Mouse (Mus musculus): ENCODE measurements at regions not wholly inside any gene's neighbourhood (a gene's known extent, or its start where the extent isn't known, plus 50 kb on each side); places are given as distances from the start of the nearest gene placed in this dataset.

DNA sequence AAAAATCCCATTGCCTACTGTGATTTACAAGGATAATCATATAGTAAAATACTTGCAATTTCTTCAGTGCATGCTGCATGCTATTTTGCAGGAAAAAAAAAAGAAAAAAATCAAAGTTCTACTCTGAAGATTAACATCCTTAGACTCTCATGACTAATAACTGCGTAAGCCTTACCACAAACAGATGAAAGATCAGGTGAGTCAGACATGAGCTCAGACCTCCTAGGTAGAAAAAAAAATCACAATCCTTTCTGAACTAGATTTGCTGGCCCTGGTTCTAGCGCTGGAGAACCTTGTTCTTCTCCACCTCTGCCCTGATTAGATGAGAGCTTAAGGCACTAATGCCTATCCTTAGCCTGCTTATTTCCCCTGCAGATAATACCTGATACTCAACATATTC lies 96.1 kb upstream of the Snap25 start:
- ChIA-PET CTCF (no interaction called here), POLR2A (no interaction called here)

DNA sequence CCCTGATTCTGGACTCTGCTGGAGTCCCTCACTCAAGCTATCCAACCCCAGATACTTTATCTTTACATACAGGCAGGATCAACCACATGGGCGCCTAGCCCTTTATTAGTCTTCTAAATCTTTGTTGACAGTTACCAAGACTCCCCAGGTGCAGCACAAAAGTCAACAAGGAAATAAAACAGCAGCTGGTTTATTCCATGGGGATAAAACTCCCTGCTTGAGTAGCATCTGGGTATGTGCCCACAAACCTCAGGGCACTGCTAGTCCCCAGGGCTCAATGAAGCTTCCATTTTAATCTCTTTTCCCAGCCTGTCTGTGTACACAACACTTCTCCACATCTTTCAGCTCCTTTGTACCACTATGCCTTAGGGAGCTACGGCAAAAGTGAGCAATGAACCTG lies 95.1 kb upstream of the Snap25 start:
- ChIA-PET CTCF (interaction anchor here in 1 of 4 experiments (1.0 kb wide), 1 partner anchor 21 kb away, joined by 3 read pairs; no protein-coding TSS in a partner anchor), POLR2A (no interaction called here)

- CTCF ChIA-PET: no interaction called here
- POLR2A ChIA-PET: interaction anchor here in 1 of 4 experiments (0.6 kb wide), 1 partner anchor 271 kb away, joined by 5 read pairs; the partner anchor contains the start of genes AL731706.1, Mkks and Slx4ip
Observed at GRCm38 (mm10) chr2:136620309-136620708, 92.9 kb upstream of the Snap25 start.

DNA sequence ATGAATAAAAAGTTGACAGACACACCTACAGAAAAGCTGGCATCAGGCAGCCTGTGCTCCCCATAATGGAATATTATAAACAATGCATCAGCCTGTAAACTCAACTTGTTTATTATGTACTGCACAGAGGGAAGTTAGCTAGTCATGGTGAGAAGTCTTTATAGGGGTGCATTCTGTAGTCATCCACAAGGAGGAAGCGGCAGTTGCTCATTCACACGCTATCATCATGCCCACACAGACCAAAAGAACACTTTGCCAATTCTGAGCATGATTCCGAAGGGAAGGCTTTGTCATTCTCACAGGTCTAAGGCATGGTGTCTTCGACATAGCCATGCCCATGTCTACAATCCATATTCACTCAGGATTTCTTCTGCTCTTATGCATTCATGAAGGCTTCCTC lies 92.3 kb upstream of the Snap25 start:
- CTCF ChIA-PET: no interaction called here
- POLR2A ChIA-PET: no interaction called here

DNA sequence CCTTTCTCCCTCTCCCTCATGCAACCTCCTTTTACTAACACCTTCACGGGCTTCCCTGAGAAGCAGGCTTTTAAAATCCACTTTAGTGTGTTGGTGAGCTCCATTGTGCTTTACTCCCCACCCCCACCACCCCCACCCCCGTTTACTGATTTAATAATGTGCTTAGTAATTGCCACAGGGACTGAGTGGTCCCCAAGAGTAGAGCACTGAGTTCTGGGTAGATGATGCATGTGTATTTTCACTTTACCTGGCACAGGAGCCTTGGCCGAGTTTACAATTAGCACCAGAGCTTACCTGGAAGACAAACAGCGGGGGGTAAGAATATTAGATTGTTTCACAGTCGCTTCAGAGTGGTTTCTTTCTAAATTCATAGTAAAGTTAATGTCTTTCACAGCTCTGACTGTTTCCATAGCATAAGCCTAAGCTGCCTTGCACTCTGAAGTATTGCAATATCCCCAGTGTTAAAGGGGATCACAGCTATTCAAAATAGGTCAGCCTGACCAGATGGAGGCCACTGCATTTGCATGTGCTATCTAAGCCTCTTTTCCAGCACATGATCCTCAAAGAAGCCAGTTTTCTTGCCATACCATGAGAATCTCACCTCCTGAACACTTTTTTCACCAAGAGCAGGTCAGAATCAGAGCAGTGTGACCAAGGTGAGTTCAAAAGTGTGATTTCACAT lies 89.3 kb upstream of the Snap25 start:
- POLR2A ChIA-PET: interaction anchor here in 1 of 4 experiments (0.7 kb wide), 1 partner anchor 1283 kb away, joined by 3 read pairs; no protein-coding TSS in a partner anchor
- CTCF ChIA-PET: interaction anchor here in 2 of 4 experiments (0.7 to 1.0 kb wide), 2 partner anchors 138 to 782 kb away, joined by 3 to 6 read pairs; no protein-coding TSS in a partner anchor

- CTCF ChIA-PET: interaction anchor here in 2 of 4 experiments (0.7 to 1.0 kb wide), 2 partner anchors 138 to 782 kb away, joined by 3 to 6 read pairs; no protein-coding TSS in a partner anchor
Observed at GRCm38 (mm10) chr2:136624490-136624850, 88.8 kb upstream of the Snap25 start.

GRCm38 (mm10) chr2:136646917-136647316 lies 66.3 kb upstream of the Snap25 start:
- POLR2A ChIA-PET: no interaction called here
- CTCF ChIA-PET: no interaction called here

More at GRCm38 (mm10) chr2:136624490-136624850, 88.8 kb upstream of the Snap25 start:
- POLR2A ChIA-PET: interaction anchor here in 1 of 4 experiments (0.7 kb wide), 1 partner anchor 1282 kb away, joined by 3 read pairs; no protein-coding TSS in a partner anchor

DNA sequence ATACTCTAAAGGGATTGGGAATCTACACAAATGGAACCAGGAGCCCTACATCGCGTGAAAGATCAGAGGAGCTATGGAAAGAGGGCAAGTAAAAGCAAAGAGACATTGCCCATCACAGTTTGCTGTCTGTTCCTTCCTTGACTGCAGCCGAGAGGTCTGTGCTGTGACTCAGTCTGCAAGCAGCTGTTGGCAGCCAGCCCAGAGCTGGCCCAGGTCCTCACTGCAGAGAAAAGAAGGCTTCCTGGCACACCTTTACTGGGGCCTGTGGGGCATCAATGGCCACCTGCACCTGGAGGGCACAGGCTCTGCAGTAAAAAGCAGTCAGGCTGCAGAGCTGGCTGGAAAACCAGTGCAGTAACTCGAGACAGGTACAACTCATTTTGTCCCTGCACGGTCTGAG lies 64.6 kb upstream of the Snap25 start:
- ChIA-PET POLR2A (no interaction called here), CTCF (interaction anchor here in 1 of 4 experiments (0.6 kb wide), 1 partner anchor 1160 kb away, joined by 6 read pairs; no protein-coding TSS in a partner anchor)

GRCm38 (mm10) chr2:136650721-136651120 lies 62.5 kb upstream of the Snap25 start:
- CTCF ChIA-PET: interaction anchor here in 1 of 4 experiments (0.5 kb wide), 1 partner anchor 100 kb away, joined by 3 read pairs; no protein-coding TSS in a partner anchor
- POLR2A ChIA-PET: no interaction called here

GRCm38 (mm10) chr2:136652206-136653003 lies 60.8 kb upstream of the Snap25 start:
- POLR2A ChIA-PET: interaction anchor here in 2 of 4 experiments (0.6 kb wide), 2 partner anchors 240 to 889 kb away, joined by 3 read pairs; no protein-coding TSS in a partner anchor

More at GRCm38 (mm10) chr2:136652206-136653003, 60.8 kb upstream of the Snap25 start:
- CTCF ChIA-PET: interaction anchor here in 1 of 4 experiments (0.6 kb wide), 1 partner anchor 52 kb away, joined by 5 read pairs; no protein-coding TSS in a partner anchor
